10 mouse cellular contexts compared by ENCODE assay signal in genomic region chr7:67562176-67562575, GRCm38 (mm10).
DNase-seq lines count a peak whose midpoint lies in the region; ATAC-seq and TF ChIP-seq lines count a peak whose summit lies in the region.
"Had no signal": no experiment of that assay in that cellular context is flagged by ENCODE, and none has a peak within 500 bp of the region (broad histone marks: within the 10 kb centered on the region; RNA-seq: fewer than 3 reads in every experiment).

No protein-coding gene starts in this region.

- no peak for TF ChIP-seq POLR2A in liver, adult 2 months (IDR thresholded peaks at IDR 0.05; ENCODE audit: extremely low read depth, insufficient read depth, low read length)

- H3K79me2 ChIP-seq in liver, adult 2 months (ENCODE audit: control insufficient read depth, insufficient read depth, low read length): peaks cover 10% of the 10 kb centered on the region; the same call in 1 of the 2 replicates

- no peak for ATAC-seq in forebrain, embryonic 13.5 days

- H3K4me3 ChIP-seq in liver, adult 2 months (ENCODE audit: insufficient read depth, low read depth, low read length): peak overlapping the region; percentile 7; the same call in 1 of the 2 replicates
- no peak overlapping the region for H3K4me3 ChIP-seq in forebrain, embryonic 13.5 days
- H3K4me3 ChIP-seq: embryonic facial prominence, embryonic 12.5 days; neural tube, embryonic 13.5 days had no signal

- no peaks in the 10 kb centered on the region for H3K27me3 ChIP-seq in liver, adult 2 months (ENCODE audit: control insufficient read depth, insufficient read depth, low read length)
- H3K27me3 ChIP-seq in forebrain, embryonic 13.5 days: no peaks in the 10 kb centered on the region
- H3K27me3 ChIP-seq: embryonic facial prominence, embryonic 12.5 days; neural tube, embryonic 13.5 days had no signal

- H3K36me3 ChIP-seq in liver, adult 2 months (ENCODE audit: control insufficient read depth, insufficient read depth, low read length): no peaks in the 10 kb centered on the region; the same call in 1 of the 2 replicates
- H3K36me3 ChIP-seq in forebrain, embryonic 13.5 days (ENCODE audit: poor library complexity, severe bottlenecking): no peaks in the 10 kb centered on the region
- H3K36me3 ChIP-seq: embryonic facial prominence, embryonic 12.5 days; neural tube, embryonic 13.5 days had no signal

- intact Hi-C loops in heart, postnatal 10 days (cut with DNase I): loop anchor here (2.0 kb wide), 1 partner anchor 53 kb away; no protein-coding TSS in a partner anchor

- TF ChIP-seq CTCF in liver, adult 2 months (IDR thresholded peaks at IDR 0.05; ENCODE audit: low read depth, low read length): no peak

- 24% methylated on average over 12 of the region's 12 CpGs for WGBS in liver, adult 2 months
- WGBS in forebrain, embryonic 13.5 days: 63% methylated on average over 12 of the region's 12 CpGs

- peak; percentile 88 for DNase-seq in liver, adult 2 months (ENCODE audit: extremely low read depth, low read depth, low spot score)
- no peak for DNase-seq in liver
- DNase-seq in cerebellum, postnatal 14 days: peak; percentile 75 to 77
- DNase-seq in heart, postnatal 10 days: peak; percentile 83
- peak; percentile 69 for DNase-seq in lung, postnatal 14 days
- DNase-seq in spleen, adult 18-20 months: no peak
- DNase-seq in frontal cortex, adult 2 months (ENCODE audit: extremely low spot score in 1 of 2, low spot score in 1 of 2): no peak

- H3K9me3 ChIP-seq in forebrain, embryonic 13.5 days (replicated peaks): no peaks in the 10 kb centered on the region
- H3K9me3 ChIP-seq: embryonic facial prominence, embryonic 12.5 days; neural tube, embryonic 13.5 days had no signal

- H3K4me1 ChIP-seq in liver, adult 2 months (ENCODE audit: control insufficient read depth, insufficient read depth, low read length): peaks cover 6% of the 10 kb centered on the region
- peaks cover 4% of the 10 kb centered on the region; the same call in 1 of the 2 replicates for H3K4me1 ChIP-seq in forebrain, embryonic 13.5 days

- no peak overlapping the region for H3K4me2 ChIP-seq in forebrain, embryonic 13.5 days
- H3K4me2 ChIP-seq: embryonic facial prominence, embryonic 12.5 days; neural tube, embryonic 13.5 days had no signal

- peak overlapping the region; percentile 22; the same call in 1 of the 2 replicates for H3K9ac ChIP-seq in liver, adult 2 months (ENCODE audit: low read depth, low read length)
- H3K9ac ChIP-seq in forebrain, embryonic 13.5 days: no peak overlapping the region
- H3K9ac ChIP-seq: embryonic facial prominence, embryonic 12.5 days; neural tube, embryonic 13.5 days had no signal

- H3K27ac ChIP-seq in liver, adult 2 months (replicated peaks; ENCODE audit: insufficient read depth, low read depth, low read length): peak overlapping the region; percentile 74
- no peak overlapping the region for H3K27ac ChIP-seq in forebrain, embryonic 13.5 days
- H3K27ac ChIP-seq: embryonic facial prominence, embryonic 12.5 days; neural tube, embryonic 13.5 days had no signal

Comparison
In these comparisons a context has a peak if more than half of its experiments do, and no peak if none do; other contexts are left out.
1. DNase-seq: peak in liver, adult 2 months (single experiment), cerebellum, postnatal 14 days (2 of 2), heart, postnatal 10 days (2 of 2) and lung, postnatal 14 days (single experiment); none in liver (single experiment), spleen, adult 18-20 months (0 of 2) and frontal cortex, adult 2 months (0 of 2).